Mouse (Mus musculus) brain, embryonic 14.5 days (tissue): ENCODE results near the gene Dcaf6. TPM values are rescaled to one million over a fixed set of nuclear protein-coding genes. Genes with fewer than 3 reads are reported as not detected.
"Not testable (repeated sequence)": the region's sequence is repeated elsewhere in the genome, so short reads cannot be mapped to it uniquely, and the experiment has no call there.

Experiments used
- DNase-seq: peaks from one replicate; pipeline ENCODE4 v3.0.0-alpha.2; 2011; ENCODE audit warnings: low read depth
- CTCF ChIP-seq: fragments of 200-500 bp; IDR thresholded peaks from 2 replicates; pipeline ENCODE4 v1.5.1; 2012; ENCODE audit warnings: inconsistent platforms, mild to moderate bottlenecking, moderate library complexity, borderline replicate concordance; ENCODE audit not compliant: insufficient read depth, insufficient read length; ENCODE audit errors: extremely low read depth
- POLR2A ChIP-seq: fragments of 200-500 bp; IDR thresholded peaks from 2 replicates; pipeline ENCODE4 v1.6.1; 2012; ENCODE audit warnings: mild to moderate bottlenecking, inconsistent platforms, borderline replicate concordance; ENCODE audit not compliant: poor library complexity, insufficient read depth, insufficient read length, severe bottlenecking; ENCODE audit errors: extremely low read depth
- polyA plus RNA-seq: library from polyadenylated mRNA; depleted of rRNA; stranded (reverse); fragments of >200 nt; gene quantifications from 2 replicates; pipeline ENCODE4 v1.2.3, GENCODE M21; 2012

Dcaf6 gene
- polyA plus RNA-seq, 1 experiment: 27.4 TPM

- no peak for TF ChIP-seq CTCF
- no peak for TF ChIP-seq POLR2A
- DNase-seq: no peak
Measured at GRCm38 (mm10) chr1:165394836-165395235, 65.4 kb downstream of the Dcaf6 start.

- TF ChIP-seq POLR2A: no peak
- TF ChIP-seq CTCF: no peak
- no peak for DNase-seq
Measured at GRCm38 (mm10) chr1:165393033-165393432, 67.2 kb downstream of the Dcaf6 start.

GRCm38 (mm10) chr1:165388716-165389115 lies 71.6 kb downstream of the Dcaf6 start:
- DNase-seq: peak; percentile 29
- TF ChIP-seq CTCF (peak; percentile 34; the same call in 1 of the 2 replicates), POLR2A (no peak)

GRCm38 (mm10) chr1:165386525-165386923 lies 73.8 kb downstream of the Dcaf6 start:
- TF ChIP-seq CTCF: no peak
- no peak for TF ChIP-seq POLR2A
- no peak for DNase-seq

- no peak for TF ChIP-seq CTCF
- TF ChIP-seq POLR2A: no peak
- DNase-seq: no peak
Measured at GRCm38 (mm10) chr1:165385810-165386524, 74.3 kb downstream of the Dcaf6 start.

- no peak for TF ChIP-seq POLR2A
- TF ChIP-seq CTCF: no peak
- DNase-seq: peak; percentile 53
Measured at GRCm38 (mm10) chr1:165373839-165374238, 86.4 kb downstream of the Dcaf6 start.

- TF ChIP-seq POLR2A (no peak), CTCF (no peak)
- DNase-seq: no peak
Measured at GRCm38 (mm10) chr1:165370990-165371389, 89.3 kb downstream of the Dcaf6 start.

GRCm38 (mm10) chr1:165365057-165365456 lies 95.2 kb downstream of the Dcaf6 start:
- TF ChIP-seq POLR2A (no peak), CTCF (no peak)
- DNase-seq: no peak

GRCm38 (mm10) chr1:165363271-165363670 lies 97.0 kb downstream of the Dcaf6 start:
- no peak for TF ChIP-seq POLR2A
- no peak for TF ChIP-seq CTCF
- DNase-seq: no peak

GRCm38 (mm10) chr1:165356347-165356746 lies 103.9 kb downstream of the Dcaf6 start:
- no peak for DNase-seq
- TF ChIP-seq CTCF (no peak), POLR2A (no peak)

GRCm38 (mm10) chr1:165348627-165349026 lies 111.6 kb downstream of the Dcaf6 start:
- TF ChIP-seq CTCF (no peak), POLR2A (no peak)
- no peak for DNase-seq

- peak; percentile 77 for DNase-seq
- TF ChIP-seq CTCF (no peak), POLR2A (no peak)
Measured at GRCm38 (mm10) chr1:165344453-165344852, 115.8 kb downstream of the Dcaf6 start.

GRCm38 (mm10) chr1:165342126-165342525 lies 118.1 kb downstream of the Dcaf6 start:
- TF ChIP-seq CTCF (no peak), POLR2A (no peak)
- DNase-seq: no peak

GRCm38 (mm10) chr1:165332797-165333196 lies 127.5 kb downstream of the Dcaf6 start:
- DNase-seq: no peak
- TF ChIP-seq CTCF (no peak), POLR2A (no peak)

GRCm38 (mm10) chr1:165330859-165331258 lies 129.4 kb downstream of the Dcaf6 start:
- no peak for DNase-seq
- TF ChIP-seq CTCF: no peak
- TF ChIP-seq POLR2A: no peak

GRCm38 (mm10) chr1:165328384-165329289 lies 131.6 kb downstream of the Dcaf6 start:
- not testable (repeated sequence) for DNase-seq
